Mouse (Mus musculus) activated CD4-positive, CD25-positive, alpha-beta regulatory T cell (primary cell): ENCODE data around the gene Zik1. TPM values are rescaled to one million over a fixed set of nuclear protein-coding genes. Genes with fewer than 3 reads are reported as not detected.

Source experiments
- polyA plus RNA-seq, 2 experiments: library from polyadenylated mRNA; unstranded; fragments of 100-300 nt; shearing (Covaris generic); gene quantifications; one replicate each; pipeline ENCODE4 v1.2.1; 2017

Gene Zik1
- polyA plus RNA-seq = 1 to 10 TPM; 1.4 to 1.9 TPM

DNA sequence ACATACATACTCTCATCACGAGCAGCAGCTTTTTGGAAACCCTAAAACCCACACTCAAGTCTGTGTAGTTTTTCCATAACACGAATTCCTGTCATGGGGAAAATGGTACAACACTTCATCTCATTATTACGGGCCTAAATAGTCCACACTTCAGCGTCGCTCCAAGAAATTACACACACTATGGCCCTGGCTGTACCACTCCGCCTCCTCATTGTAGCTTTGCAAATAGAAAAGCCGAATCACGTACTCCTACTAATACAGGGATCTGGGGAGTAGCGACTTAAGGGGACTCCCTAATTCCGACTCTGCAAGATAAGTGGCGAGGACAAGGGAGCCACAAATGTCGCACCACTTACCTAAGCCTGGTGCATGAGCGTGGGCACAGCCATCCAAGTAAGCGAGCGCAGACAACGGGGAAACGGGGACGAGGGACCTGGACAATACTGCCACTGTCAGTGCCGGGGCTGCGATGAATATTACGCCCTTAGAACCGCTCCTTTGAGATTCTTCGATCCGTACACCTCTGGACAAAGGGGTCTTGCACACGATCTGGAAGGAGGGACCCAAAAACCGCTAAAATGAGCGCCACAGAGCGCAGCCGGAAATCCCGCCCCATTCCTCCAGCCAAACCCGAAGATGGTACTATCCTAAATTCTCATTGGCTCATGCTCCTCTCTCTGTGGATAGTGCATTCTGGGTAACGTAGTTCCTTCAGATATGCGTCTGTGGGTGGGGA lies at the start of gene Zik1:
Zik1 (minus strand) TSS at position 609 of the 736 bp plus-strand sequence.

DNA sequence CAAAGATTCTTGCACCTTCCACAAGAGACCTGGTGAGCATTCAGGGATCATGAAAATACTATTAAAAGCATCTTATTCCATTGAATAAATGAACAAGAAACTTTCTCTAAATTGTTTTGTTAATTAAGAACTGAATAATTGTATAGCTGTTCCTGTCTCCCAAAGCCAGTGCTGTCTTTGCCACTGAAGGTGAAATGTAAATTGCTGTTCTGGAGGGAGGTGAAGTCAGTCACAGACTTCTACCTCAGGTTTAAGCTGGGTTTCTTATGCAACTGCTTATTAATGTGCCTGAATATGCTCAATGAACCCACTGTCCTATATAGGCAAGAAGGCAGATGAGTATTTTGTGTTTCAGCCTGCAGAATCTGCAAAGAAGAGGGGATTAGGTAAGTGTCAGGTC lies 52.2 kb downstream of the Zik1 start, which contains the start of gene Vmn1r67:
Vmn1r67 (plus strand) TSS at position 301 of the 400 bp plus-strand sequence.

Other genes starting within 250 kb of the Zik1 start
- gene Vmn1r66, start 217.4 kb downstream of the Zik1 start, polyA plus RNA-seq = not detected
- under 1 TPM in 1 of 2 experiments, not detected in 1; 0.28 TPM for gene Vmn1r67, start 52.1 kb downstream of the Zik1 start, polyA plus RNA-seq
- under 1 TPM in 1 of 2 experiments, not detected in 1; 0.29 TPM for gene Vmn1r68, start 63.1 kb upstream of the Zik1 start, polyA plus RNA-seq
- gene Vmn1r69, start 118.3 kb upstream of the Zik1 start, polyA plus RNA-seq = not detected
- under 1 TPM in 1 of 2 experiments, not detected in 1; 0.28 TPM for gene Vmn1r70, start 136.1 kb upstream of the Zik1 start, polyA plus RNA-seq
- under 1 TPM in 1 of 2 experiments, not detected in 1; 0.23 TPM for gene Nlrp4b, start 192.4 kb upstream of the Zik1 start, polyA plus RNA-seq